Mouse (Mus musculus): Measurements from ENCODE around the gene Zfp358. TPM values are rescaled to one million over a fixed set of nuclear protein-coding genes. Genes with fewer than 3 reads are reported as not detected.

Zfp358 gene
- polyA plus RNA-seq, 1 experiment, result not detected

- TF ChIP-seq CTCF (IDR thresholded peaks at IDR 0.05; ENCODE audit: insufficient read depth, low read depth, low read length), result no peak
- no peak for TF ChIP-seq POLR2A (IDR thresholded peaks at IDR 0.05; ENCODE audit: insufficient read depth, low read depth, low read length)
- Histone ChIP-seq H3K4me3 (ENCODE audit: insufficient read depth, low read depth, low read length) (no peak overlapping the region), H3K27ac (ENCODE audit: insufficient read depth, low read depth, low read length) (no peak overlapping the region), H3K4me1 (ENCODE audit: control insufficient read depth, insufficient read depth, low read length) (no peaks in the 10 kb centered on the region)
- 97% methylated on average over 9 of the region's 9 CpGs for WGBS
Measured at GRCm38 (mm10) chr8:3536940-3537339, 44.0 kb downstream of the Zfp358 start.

- 96% methylated on average over 26 of the region's 26 CpGs for WGBS
- Histone ChIP-seq H3K27ac (ENCODE audit: insufficient read depth, low read depth, low read length) (no peak overlapping the region), H3K4me3 (ENCODE audit: insufficient read depth, low read depth, low read length) (no peak overlapping the region), H3K4me1 (ENCODE audit: control insufficient read depth, insufficient read depth, low read length) (no peaks in the 10 kb centered on the region)
- no peak for TF ChIP-seq POLR2A (IDR thresholded peaks at IDR 0.05; ENCODE audit: insufficient read depth, low read depth, low read length)
- TF ChIP-seq CTCF (IDR thresholded peaks at IDR 0.05; ENCODE audit: insufficient read depth, low read depth, low read length), result no peak
Measured at GRCm38 (mm10) chr8:3537666-3538065, 44.7 kb downstream of the Zfp358 start.

DNA sequence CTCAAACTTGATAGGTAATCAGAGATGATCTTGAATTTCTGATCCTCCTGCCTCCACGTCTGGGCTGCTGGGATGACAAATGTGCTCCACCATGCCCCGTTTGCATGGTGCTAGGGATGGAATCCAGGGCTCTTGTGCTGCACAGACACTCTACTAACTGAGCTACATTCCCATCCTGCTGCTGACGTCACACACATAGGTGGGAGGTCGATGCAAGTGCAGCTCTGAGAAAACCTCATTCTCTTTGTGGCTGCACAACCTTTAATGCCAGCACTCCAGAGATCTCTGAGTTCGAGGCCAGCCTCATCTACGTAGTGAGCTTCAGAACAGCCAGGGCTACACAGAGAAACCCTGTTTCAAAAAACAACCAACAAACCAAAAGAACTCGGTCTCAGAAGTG lies 46.2 kb downstream of the Zfp358 start:
- whole genome bisulfite sequencing, result 89% methylated on average over 7 of the region's 7 CpGs
- no peak for TF ChIP-seq CTCF (IDR thresholded peaks at IDR 0.05; ENCODE audit: insufficient read depth, low read depth, low read length)
- no peak for TF ChIP-seq POLR2A (IDR thresholded peaks at IDR 0.05; ENCODE audit: insufficient read depth, low read depth, low read length)

DNA sequence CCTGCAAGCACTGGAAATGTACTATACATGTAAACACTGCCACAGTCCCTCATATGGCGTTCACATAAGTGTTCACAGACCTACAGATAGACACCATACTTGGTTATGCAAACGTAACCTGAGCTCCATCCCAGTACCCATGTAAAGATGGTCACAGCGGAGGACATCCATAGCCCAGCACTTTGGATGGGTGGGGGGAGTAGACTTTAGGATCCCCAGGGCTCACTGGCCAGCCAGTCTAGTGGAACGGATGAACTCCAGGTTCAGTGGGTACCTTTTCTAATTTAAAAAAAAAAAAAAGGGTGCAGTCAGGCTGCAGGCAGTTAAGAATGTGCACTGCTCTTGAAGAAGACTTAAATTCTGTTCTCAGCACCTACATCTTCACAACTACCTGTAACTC lies 47.1 kb downstream of the Zfp358 start:
- Histone ChIP-seq H3K27ac (ENCODE audit: insufficient read depth, low read depth, low read length) (no peak overlapping the region), H3K4me3 (ENCODE audit: insufficient read depth, low read depth, low read length) (no peak overlapping the region), H3K4me1 (ENCODE audit: control insufficient read depth, insufficient read depth, low read length) (no peaks in the 10 kb centered on the region)
- TF ChIP-seq POLR2A (IDR thresholded peaks at IDR 0.05; ENCODE audit: insufficient read depth, low read depth, low read length), result no peak
- TF ChIP-seq CTCF (IDR thresholded peaks at IDR 0.05; ENCODE audit: insufficient read depth, low read depth, low read length), result no peak
- 95% methylated on average over 4 of the region's 4 CpGs for WGBS

More for the DNA sequence above, 46.2 kb downstream of the Zfp358 start:
- Histone ChIP-seq H3K4me3 (ENCODE audit: insufficient read depth, low read depth, low read length) (no peak overlapping the region), H3K4me1 (ENCODE audit: control insufficient read depth, insufficient read depth, low read length) (no peaks in the 10 kb centered on the region), H3K27ac (ENCODE audit: insufficient read depth, low read depth, low read length) (no peak overlapping the region)

GRCm38 (mm10) chr8:3546511-3546910 lies 53.6 kb downstream of the Zfp358 start:
- Histone ChIP-seq H3K4me3 (ENCODE audit: insufficient read depth, low read depth, low read length) (no peak overlapping the region), H3K4me1 (ENCODE audit: control insufficient read depth, insufficient read depth, low read length) (no peaks in the 10 kb centered on the region), H3K27ac (ENCODE audit: insufficient read depth, low read depth, low read length) (no peak overlapping the region)
- TF ChIP-seq CTCF (IDR thresholded peaks at IDR 0.05; ENCODE audit: insufficient read depth, low read depth, low read length) (no peak), POLR2A (IDR thresholded peaks at IDR 0.05; ENCODE audit: insufficient read depth, low read depth, low read length) (no peak)
- 92% methylated on average over 2 of the region's 2 CpGs for WGBS

Other genes with a start within 250 kb of the Zfp358 start
- 62.6 and 277 TPM in 2 replicates for gene Insr, start 213.5 kb upstream of the Zfp358 start, polyA plus RNA-seq (2012; ENCODE audit: insufficient read depth, insufficient read length, low replicate concordance, missing spikeins)
- not detected in 2 replicates for gene A430078G23Rik, start 139.7 kb upstream of the Zfp358 start, polyA plus RNA-seq (2012; ENCODE audit: insufficient read depth, insufficient read length, low replicate concordance, missing spikeins)
- not detected in 2 replicates for gene Arhgef18, start 100.1 kb upstream of the Zfp358 start, polyA plus RNA-seq (2012; ENCODE audit: insufficient read depth, insufficient read length, low replicate concordance, missing spikeins)
- not detected in 2 replicates for gene Pex11g, start 25.5 kb upstream of the Zfp358 start, polyA plus RNA-seq (2012; ENCODE audit: insufficient read depth, insufficient read length, low replicate concordance, missing spikeins)
- not detected in 2 replicates for gene Tex45, start 22.3 kb upstream of the Zfp358 start, polyA plus RNA-seq (2012; ENCODE audit: insufficient read depth, insufficient read length, low replicate concordance, missing spikeins)
- 296 TPM in 1 of 2 replicates, not detected in the other for gene Mcoln1, start 7.3 kb downstream of the Zfp358 start, polyA plus RNA-seq (2012; ENCODE audit: insufficient read depth, insufficient read length, low replicate concordance, missing spikeins)
- gene Pnpla6, start 22.2 kb downstream of the Zfp358 start, polyA plus RNA-seq (2012; ENCODE audit: insufficient read depth, insufficient read length, low replicate concordance, missing spikeins), result not detected in 2 replicates
- not detected in 2 replicates for gene C330021F23Rik, start 74.9 kb downstream of the Zfp358 start, polyA plus RNA-seq (2012; ENCODE audit: insufficient read depth, insufficient read length, low replicate concordance, missing spikeins)
- not detected in 2 replicates for gene Camsap3, start 94.2 kb downstream of the Zfp358 start, polyA plus RNA-seq (2012; ENCODE audit: insufficient read depth, insufficient read length, low replicate concordance, missing spikeins)
- not detected in 2 replicates for gene Xab2, start 128.2 kb downstream of the Zfp358 start, polyA plus RNA-seq (2012; ENCODE audit: insufficient read depth, insufficient read length, low replicate concordance, missing spikeins)
- not detected in 2 replicates for gene Pet100, start 128.4 kb downstream of the Zfp358 start, polyA plus RNA-seq (2012; ENCODE audit: insufficient read depth, insufficient read length, low replicate concordance, missing spikeins)
- gene Pcp2, start 132.4 kb downstream of the Zfp358 start, polyA plus RNA-seq (2012; ENCODE audit: insufficient read depth, insufficient read length, low replicate concordance, missing spikeins), result not detected in 2 replicates
- not detected in 2 replicates for gene Stxbp2, start 137.8 kb downstream of the Zfp358 start, polyA plus RNA-seq (2012; ENCODE audit: insufficient read depth, insufficient read length, low replicate concordance, missing spikeins)
- not detected in 2 replicates for gene Retn, start 162.6 kb downstream of the Zfp358 start, polyA plus RNA-seq (2012; ENCODE audit: insufficient read depth, insufficient read length, low replicate concordance, missing spikeins)
- gene Mcemp1, start 172.6 kb downstream of the Zfp358 start, polyA plus RNA-seq (2012; ENCODE audit: insufficient read depth, insufficient read length, low replicate concordance, missing spikeins), result not detected in 2 replicates
- gene Fcor, start 179.2 kb downstream of the Zfp358 start, polyA plus RNA-seq (2012; ENCODE audit: insufficient read depth, insufficient read length, low replicate concordance, missing spikeins), result not detected in 2 replicates
- not detected in 2 replicates for gene Trappc5, start 183.2 kb downstream of the Zfp358 start, polyA plus RNA-seq (2012; ENCODE audit: insufficient read depth, insufficient read length, low replicate concordance, missing spikeins)
- not detected in 2 replicates for gene Fcer2a, start 201.0 kb downstream of the Zfp358 start, polyA plus RNA-seq (2012; ENCODE audit: insufficient read depth, insufficient read length, low replicate concordance, missing spikeins)
- gene Clec4g, start 227.5 kb downstream of the Zfp358 start, polyA plus RNA-seq (2012; ENCODE audit: insufficient read depth, insufficient read length, low replicate concordance, missing spikeins), result not detected in 2 replicates